Mouse (Mus musculus): Measurements from ENCODE around the gene Ddx24.

The Ddx24 gene

GRCm38 (mm10) chr12:103388505-103389347 is 36.9 kb downstream of the Ddx24 start, which contains the start of gene Otub2:
Gene Otub2 (plus strand): TSS chr12:103388682.
- peak; percentile 98 for DNase-seq

GRCm38 (mm10) chr12:103380226-103380625 is 45.4 kb downstream of the Ddx24 start:
- DNase-seq: no peak

- no peak for DNase-seq
Measured at GRCm38 (mm10) chr12:103376774-103377173, 48.9 kb downstream of the Ddx24 start.

GRCm38 (mm10) chr12:103376124-103376523 is 49.5 kb downstream of the Ddx24 start:
- DNase-seq: peak; percentile 55

- DNase-seq: no peak
Measured at GRCm38 (mm10) chr12:103373530-103374236, 51.9 kb downstream of the Ddx24 start.

- peak; percentile 76 for DNase-seq
Measured at GRCm38 (mm10) chr12:103371711-103372110, 53.9 kb downstream of the Ddx24 start.

- DNase-seq: no peak
Measured at GRCm38 (mm10) chr12:103370861-103371260, 54.8 kb downstream of the Ddx24 start.

GRCm38 (mm10) chr12:103368777-103369176 is 56.9 kb downstream of the Ddx24 start:
- no peak for DNase-seq

GRCm38 (mm10) chr12:103368326-103368669 is 57.3 kb downstream of the Ddx24 start:
- DNase-seq: no peak

GRCm38 (mm10) chr12:103367620-103368325 is 57.9 kb downstream of the Ddx24 start:
- DNase-seq: peak; percentile 89

- DNase-seq: no peak
Measured at GRCm38 (mm10) chr12:103367171-103367570, 58.5 kb downstream of the Ddx24 start.

GRCm38 (mm10) chr12:103362336-103362735 is 63.3 kb downstream of the Ddx24 start:
- DNase-seq: no peak

- DNase-seq: no peak
Measured at GRCm38 (mm10) chr12:103361539-103362307, 63.9 kb downstream of the Ddx24 start.

- DNase-seq: no peak
Measured at GRCm38 (mm10) chr12:103360812-103361211, 64.8 kb downstream of the Ddx24 start.

GRCm38 (mm10) chr12:103358951-103359801 is 66.5 kb downstream of the Ddx24 start:
- DNase-seq: peak; percentile 47

- DNase-seq: no peak
Measured at GRCm38 (mm10) chr12:103358216-103358615, 67.4 kb downstream of the Ddx24 start.

Measured in retina, postnatal 1 day (tissue).